Mouse (Mus musculus) E14TG2a.4 (cell line): ENCODE results near the gene Atp13a5.

Experiments used
- CTCF ChIP-seq: conservative IDR thresholded peaks from 2 replicates; pipeline ENCODE4 v1.5.1; 2014; ENCODE audit warnings: low read length
- POU5F1 ChIP-seq: IDR thresholded peaks from 2 replicates; pipeline ENCODE4 v1.6.1; 2014; ENCODE audit warnings: low read length, borderline replicate concordance

DNA sequence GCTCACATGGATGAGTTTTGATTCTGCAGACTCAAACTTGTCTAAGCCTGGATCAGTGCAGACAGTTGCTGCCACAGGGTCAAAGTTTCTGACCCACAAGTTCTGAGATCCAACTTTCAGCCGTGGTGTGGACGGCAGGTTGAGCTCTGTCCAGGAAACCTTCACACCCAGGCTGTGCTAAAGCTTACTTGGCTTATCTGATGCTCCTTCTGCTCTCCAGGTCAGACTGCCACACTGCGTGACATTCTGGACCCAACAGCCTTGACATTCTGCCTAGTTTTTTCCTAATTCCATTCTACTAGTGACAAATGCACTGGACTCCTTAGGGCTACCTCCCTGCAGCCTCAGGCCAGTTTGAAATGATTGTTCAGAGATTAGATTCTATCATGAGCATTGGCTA, 63.1 kb downstream of the Atp13a5 start:
- TF ChIP-seq CTCF: no peak
- TF ChIP-seq POU5F1: no peak
